Mouse (Mus musculus) heart, embryonic 11.5 days (tissue): ENCODE measurements around the gene Cela1. TPM values are rescaled to one million over a fixed set of nuclear protein-coding genes. Genes with fewer than 3 reads are reported as not detected.

Experiments used
- ATAC-seq: fragments of 200-750 bp; cut with Nextera tagmentation; replicated peaks from 2 replicates; pipeline ENCODE4 v1.8.0; 2017; ENCODE audit warnings: moderate library complexity; ENCODE audit not compliant: insufficient number of reproducible peaks, low FRiP score, low TSS enrichment
- H3K27ac ChIP-seq: fragments of 300-500 bp; sonication (generic); 2 replicates; pipeline ENCODE4 v1.5.1; 2014; ENCODE audit warnings: mild to moderate bottlenecking, low read depth, low read length
- H3K27me3 ChIP-seq: fragments of 300-500 bp; sonication (generic); 2 replicates; pipeline ENCODE4 v1.6.1; 2014; ENCODE audit warnings: mild to moderate bottlenecking, low read length, mixed read lengths; ENCODE audit not compliant: control insufficient read depth, insufficient read depth
- H3K36me3 ChIP-seq: fragments of 300-500 bp; sonication (generic); 2 replicates; pipeline ENCODE4 v1.6.1; 2014; ENCODE audit warnings: mild to moderate bottlenecking, low read length, moderate library complexity, mixed read lengths; ENCODE audit not compliant: control insufficient read depth, insufficient read depth
- H3K4me1 ChIP-seq: fragments of 300-500 bp; sonication (generic); 2 replicates; pipeline ENCODE4 v1.6.1; 2014; ENCODE audit warnings: low read length; ENCODE audit not compliant: control insufficient read depth, insufficient read depth
- H3K4me2 ChIP-seq: fragments of 300-500 bp; sonication (generic); 2 replicates; pipeline ENCODE4 v1.6.1; 2014; ENCODE audit warnings: mild to moderate bottlenecking, moderate library complexity
- H3K4me3 ChIP-seq: fragments of 300-500 bp; sonication (generic); 2 replicates; pipeline ENCODE4 v1.5.1; 2014; ENCODE audit warnings: low read depth, low read length
- H3K9ac ChIP-seq: fragments of 300-500 bp; sonication (generic); 2 replicates; pipeline ENCODE4 v1.6.1; 2014; ENCODE audit warnings: mild to moderate bottlenecking, low read depth, low read length, moderate library complexity
- H3K9me3 ChIP-seq: fragments of 300-500 bp; sonication (generic); replicated peaks from 2 replicates; pipeline ENCODE4 v1.6.1; 2016; ENCODE audit warnings: low read length; ENCODE audit not compliant: control insufficient read depth
- WGBS: fragments of 180-500 bp; shearing (Covaris S2); extraction: QIAGEN DNeasy Blood & Tissue Kit; methylation state at CpG from one replicate; pipeline ENCODE4 v1.1.7; 2014; ENCODE audit not compliant: insufficient replicate concordance; 5-methylcytosine and 5-hydroxymethylcytosine counted together
- microRNA-seq: library from miRNA; unstranded; fragments of <30 nt; microRNA quantifications from one replicate; pipeline ENCODE4, GENCODE M21; 2016; ENCODE audit warnings: borderline number of aligned reads
- polyA plus RNA-seq: library from polyadenylated mRNA; unstranded; fragments of >200 nt; fragmentation: Nextera tagmentation; extraction: Ambion mirVana; gene quantifications from 2 replicates; pipeline ENCODE4 v1.2.1, GENCODE M21; 2014

Cela1 gene
- polyA plus RNA-seq, 1 experiment from 2014 or later, result 1.6 TPM

DNA sequence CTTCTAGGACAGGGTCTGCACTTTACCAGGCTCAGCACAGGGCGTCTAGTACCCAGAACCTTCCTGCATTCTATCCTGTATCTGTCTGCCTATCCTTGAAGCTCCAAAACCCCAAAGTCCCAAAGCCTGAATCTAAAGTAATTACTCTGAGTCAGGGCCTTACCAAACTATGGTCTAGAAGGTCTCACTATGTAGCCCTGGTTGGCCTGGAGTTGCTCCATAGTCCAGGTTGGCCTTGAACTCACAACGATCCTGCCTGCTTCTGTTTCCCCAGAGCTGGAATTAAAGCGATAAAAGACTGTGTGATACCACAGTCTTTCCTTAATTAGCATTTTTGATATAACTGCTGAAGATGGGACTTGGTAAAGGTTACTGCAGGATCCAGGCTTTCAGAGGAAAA lies 63.3 kb downstream of the Cela1 start:
- no peak for ATAC-seq
- Histone ChIP-seq H3K36me3 (peaks cover 2% of the 10 kb centered on the region; the same call in 1 of the 2 replicates), H3K4me1 (peaks cover 7% of the 10 kb centered on the region), H3K27me3 (no peaks in the 10 kb centered on the region), H3K27ac (no peak overlapping the region), H3K9me3 (no peaks in the 10 kb centered on the region), H3K4me2 (no peak overlapping the region), H3K4me3 (no peak overlapping the region), H3K9ac (no peak overlapping the region)
- WGBS, result 73% methylated on average over 3 of the region's 3 CpGs

Small RNA genes lying within 50 kb of the gene (microRNA-seq; reads per million reads assigned to microRNA genes)
- not detected for gene Mir6961

Other genes with a start within 250 kb of the Cela1 start
- 19.0 and 19.3 TPM in 2 replicates for gene Letmd1, start 218.9 kb downstream of the Cela1 start, polyA plus RNA-seq
- 9.4 and 10.2 TPM in 2 replicates for gene Csrnp2, start 192.4 kb downstream of the Cela1 start, polyA plus RNA-seq
- gene Tfcp2, start 135.9 kb downstream of the Cela1 start, polyA plus RNA-seq, result 15.4 and 18.9 TPM in 2 replicates
- gene Pou6f1, start 87.9 kb downstream of the Cela1 start, polyA plus RNA-seq, result 2.3 and 3.1 TPM in 2 replicates
- gene Dazap2, start 72.6 kb downstream of the Cela1 start, polyA plus RNA-seq, result 219 and 233 TPM in 2 replicates
- gene Smagp, start 51.0 kb downstream of the Cela1 start, polyA plus RNA-seq, result 12.2 and 15.3 TPM in 2 replicates
- 6.3 and 6.6 TPM in 2 replicates for gene Bin2, start 18.4 kb downstream of the Cela1 start, polyA plus RNA-seq
- 0.11 and 0.17 TPM in 2 replicates for gene Galnt6, start 41.5 kb upstream of the Cela1 start, polyA plus RNA-seq
- gene Slc4a8, start 73.8 kb upstream of the Cela1 start, polyA plus RNA-seq, result 1.9 and 2.0 TPM in 2 replicates
- 0.96 and 1.2 TPM in 2 replicates for gene Scn8a, start 181.9 kb upstream of the Cela1 start, polyA plus RNA-seq